Mouse (Mus musculus) MEL (cell line): Measurements from ENCODE around the gene 1110059E24Rik. TPM values are rescaled to one million over a fixed set of nuclear protein-coding genes. Genes with fewer than 3 reads are reported as not detected.

Source experiments
- DNase-seq: peaks from one replicate; pipeline ENCODE4 v3.0.0; 2011; ENCODE audit warnings: low read depth, low spot score
- H3K27ac ChIP-seq: 2 replicates; pipeline ENCODE4 v1.5.1; 2012; ENCODE audit warnings: low read depth, mild to moderate bottlenecking, control low read depth, low read length, moderate library complexity; ENCODE audit not compliant: control insufficient read depth
- H3K27me3 ChIP-seq, 2 experiments: fragments of 150-350 bp in 1 of 2; sonication (generic) in 1 of 2; 2 replicates each; pipeline ENCODE4 v1.6.1; 2012; ENCODE audit warnings: low read length in 2 of 2, mild to moderate bottlenecking in 2 of 2, improper control_type of control experiment in 1 of 2, moderate library complexity in 1 of 2; ENCODE audit not compliant: insufficient read depth in 2 of 2, control insufficient read depth in 1 of 2
- H3K36me3 ChIP-seq, 2 experiments: 2 replicates each; pipeline ENCODE4 v1.6.1; 2012 to 2014; ENCODE audit warnings: low read length in 2 of 2, improper control_type of control experiment in 1 of 2, inconsistent platforms in 1 of 2, mild to moderate bottlenecking in 1 of 2; ENCODE audit not compliant: insufficient read depth in 2 of 2, control insufficient read depth in 1 of 2
- H3K4me1 ChIP-seq, 2 experiments: fragments of 150-350 bp in 1 of 2; sonication (generic) in 1 of 2; 2 replicates each; pipeline ENCODE4 v1.6.1; 2012; ENCODE audit warnings: low read length in 2 of 2, improper control_type of control experiment in 1 of 2, mild to moderate bottlenecking in 1 of 2; ENCODE audit not compliant: insufficient read depth in 2 of 2, control insufficient read depth in 1 of 2
- H3K4me3 ChIP-seq, 2 experiments: fragments of 150-350 bp in 1 of 2; sonication (generic) in 1 of 2; 2 replicates each; pipeline ENCODE4 v1.5.1; 2012; ENCODE audit warnings: low read depth in 2 of 2, low read length in 2 of 2, mild to moderate bottlenecking in 2 of 2, moderate library complexity in 2 of 2, control low read depth in 1 of 2, improper control_type of control experiment in 1 of 2; ENCODE audit not compliant: control insufficient read depth in 1 of 2, insufficient read depth in 1 of 2
- H3K79me2 ChIP-seq: 2 replicates; pipeline ENCODE4 v1.6.1; 2012; ENCODE audit warnings: mild to moderate bottlenecking, low read length, moderate library complexity; ENCODE audit not compliant: control insufficient read depth, poor library complexity, insufficient read depth
- H3K9ac ChIP-seq: 2 replicates; pipeline ENCODE4 v1.6.1; 2012; ENCODE audit warnings: low read depth, mild to moderate bottlenecking, control low read depth, low read length, moderate library complexity; ENCODE audit not compliant: control insufficient read depth, poor library complexity, severe bottlenecking
- H3K9me3 ChIP-seq: fragments of 150-350 bp; sonication (generic); replicated peaks from 2 replicates; pipeline ENCODE4 v1.6.1; 2012; ENCODE audit warnings: mild to moderate bottlenecking, low read length, improper control_type of control experiment, moderate library complexity; ENCODE audit not compliant: insufficient read depth
- BHLHE40 ChIP-seq: IDR thresholded peaks from 2 replicates; pipeline ENCODE4 v1.6.1; 2012; ENCODE audit warnings: low read depth, mild to moderate bottlenecking, inconsistent platforms, low read length, improper control_type of control experiment, borderline replicate concordance
- CHD1 ChIP-seq: IDR thresholded peaks from 2 replicates; pipeline ENCODE4 v1.6.1; 2012; ENCODE audit warnings: low read depth, mild to moderate bottlenecking, inconsistent platforms, low read length, improper control_type of control experiment
- CHD2 ChIP-seq: IDR thresholded peaks from 2 replicates; pipeline ENCODE4 v1.6.1; 2011; ENCODE audit warnings: low read length, improper control_type of control experiment
- CTCF ChIP-seq, 3 experiments: IDR thresholded peaks in 2 of 3; conservative IDR thresholded peaks in 1 of 3; 2 replicates each; pipeline ENCODE4 v1.5.1; 2011 to 2012; ENCODE audit warnings: low read length in 3 of 3, low read depth in 2 of 3, mild to moderate bottlenecking in 2 of 3, improper control_type of control experiment in 1 of 3, inconsistent platforms in 1 of 3, mixed read lengths in 1 of 3, moderate library complexity in 1 of 3; ENCODE audit not compliant: control insufficient read depth in 1 of 3, insufficient read depth in 1 of 3, poor library complexity in 1 of 3, severe bottlenecking in 1 of 3
- ELF1 ChIP-seq: IDR thresholded peaks from 2 replicates; pipeline ENCODE4 v1.6.1; 2014; ENCODE audit warnings: low read depth, mild to moderate bottlenecking, inconsistent platforms, low read length, improper control_type of control experiment, moderate library complexity
- GATA1 ChIP-seq: IDR thresholded peaks from 2 replicates; pipeline ENCODE4 v1.6.1; 2011; ENCODE audit warnings: low read depth, low read length, improper control_type of control experiment
- HCFC1 ChIP-seq: IDR thresholded peaks from 2 replicates; pipeline ENCODE4 v1.6.1; 2012; ENCODE audit warnings: low read depth, mild to moderate bottlenecking, inconsistent platforms, low read length, improper control_type of control experiment, moderate library complexity
- JUND ChIP-seq: IDR thresholded peaks from 2 replicates; pipeline ENCODE4 v1.6.1; 2011; ENCODE audit warnings: low read depth, mild to moderate bottlenecking, improper control_type of control experiment, low read length
- MXI1 ChIP-seq: IDR thresholded peaks from 2 replicates; pipeline ENCODE4 v1.6.1; 2011; ENCODE audit warnings: mild to moderate bottlenecking, low read depth, low read length, improper control_type of control experiment
- NRF1 ChIP-seq: IDR thresholded peaks from 2 replicates; pipeline ENCODE4 v1.6.1; 2014; ENCODE audit warnings: low read depth, mild to moderate bottlenecking, inconsistent platforms, low read length, improper control_type of control experiment, moderate library complexity; ENCODE audit not compliant: poor library complexity, insufficient read depth, severe bottlenecking
- POLR2AphosphoS2 ChIP-seq: IDR thresholded peaks from 2 replicates; pipeline ENCODE4 v1.6.1; 2011; ENCODE audit warnings: low read length, improper control_type of control experiment
- RAD21 ChIP-seq: IDR thresholded peaks from 2 replicates; pipeline ENCODE4 v1.6.1; 2011; ENCODE audit warnings: mild to moderate bottlenecking, low read depth, low read length, improper control_type of control experiment
- RCOR1 ChIP-seq: IDR thresholded peaks from 2 replicates; pipeline ENCODE4 v1.6.1; 2012; ENCODE audit warnings: low read depth, mild to moderate bottlenecking, inconsistent platforms, low read length, improper control_type of control experiment
- SIN3A ChIP-seq: IDR thresholded peaks from 2 replicates; pipeline ENCODE4 v1.6.1; 2012; ENCODE audit warnings: low read length, improper control_type of control experiment, inconsistent platforms
- TCF12 ChIP-seq: IDR thresholded peaks from 2 replicates; pipeline ENCODE4 v1.6.1; 2014; ENCODE audit warnings: low read depth, mild to moderate bottlenecking, inconsistent platforms, low read length, improper control_type of control experiment, moderate library complexity
- USF1 ChIP-seq: IDR thresholded peaks from 2 replicates; pipeline ENCODE4 v1.6.1; 2014; ENCODE audit warnings: low read depth, mild to moderate bottlenecking, inconsistent platforms, low read length, improper control_type of control experiment, moderate library complexity
- ZKSCAN1 ChIP-seq: IDR thresholded peaks from 2 replicates; pipeline ENCODE4 v1.6.1; 2012; ENCODE audit warnings: low read depth, mild to moderate bottlenecking, inconsistent platforms, low read length, improper control_type of control experiment, moderate library complexity
- ZMIZ1 ChIP-seq: IDR thresholded peaks from 2 replicates; pipeline ENCODE4 v1.6.1; 2012; ENCODE audit warnings: low read depth, mild to moderate bottlenecking, inconsistent platforms, low read length, improper control_type of control experiment, moderate library complexity
- ZNF384 ChIP-seq: IDR thresholded peaks from 2 replicates; pipeline ENCODE4 v1.6.1; 2012; ENCODE audit warnings: low read depth, mild to moderate bottlenecking, inconsistent platforms, low read length, improper control_type of control experiment
- polyA plus RNA-seq, 2 experiments: library from polyadenylated mRNA; stranded (reverse) in 1 of 2; unstranded in 1 of 2; fragments of >175 nt in 1 of 2; fragments of >200 nt in 1 of 2; gene quantifications; 2 replicates each; pipeline versions ENCODE4 v1.2.1 to v1.2.4; 2012; ENCODE audit warnings: low replicate concordance in 2 of 2, low read depth in 1 of 2; ENCODE audit not compliant: insufficient read length in 2 of 2, insufficient read depth in 1 of 2, missing spikeins in 1 of 2
- total RNA-seq: library from RNA; depleted of rRNA; stranded (reverse); fragments of 300-350 nt; gene quantifications from 2 replicates; pipeline ENCODE4 v1.2.3, GENCODE M21; 2012

Gene 1110059E24Rik
- total and polyA plus RNA-seq, 3 experiments: 17.2 to 20.0 TPM; not detected in 1

GRCm38 (mm10) chr19:21645301-21645700, 7.5 kb downstream of the 1110059E24Rik start:
- Histone ChIP-seq H3K4me1 (peaks cover 2 to 26% of the 10 kb centered on the region in 2 experiments; a peak in 3 of 4 replicates), H3K27ac (no peak overlapping the region), H3K79me2 (peaks cover 10% of the 10 kb centered on the region), H3K4me3 (no peak overlapping the region), H3K9me3 (no peaks in the 10 kb centered on the region), H3K36me3 (peaks cover 0 to 14% of the 10 kb centered on the region in 2 experiments; a peak in 2 of 4 replicates)
- no peak for DNase-seq
- TF ChIP-seq TCF12 (no peak), JUND (no peak), ZMIZ1 (no peak), USF1 (no peak), GATA1 (no peak), HCFC1 (no peak), ZKSCAN1 (no peak), SIN3A (no peak), RAD21 (no peak), CTCF (IDR thresholded peaks at IDR 0.05 in 2 of 3, conservative IDR thresholded peaks at IDR 0.05 in 1 of 3; ENCODE audit: control insufficient read depth in 1 of 3, insufficient read depth in 1 of 3, low read depth in 2 of 3, low read length in 3 of 3, poor library complexity in 1 of 3, severe bottlenecking in 1 of 3) (no peak), ELF1 (no peak), POLR2AphosphoS2 (no peak), ZNF384 (no peak), BHLHE40 (no peak), RCOR1 (no peak), MXI1 (no peak), NRF1 (no peak), CHD2 (no peak), CHD1 (no peak)
- TF ChIP-seq, all 39 proteins: peak for 0
- H3K9ac ChIP-seq: no peak overlapping the region
- no peaks in the 10 kb centered on the region for H3K27me3 ChIP-seq

- Histone ChIP-seq H3K9me3 (no peaks in the 10 kb centered on the region), H3K27me3 (no peaks in the 10 kb centered on the region), H3K36me3 (peaks cover 0 to 14% of the 10 kb centered on the region in 2 experiments; a peak in 2 of 4 replicates), H3K79me2 (peaks cover 7% of the 10 kb centered on the region; the same call in 1 of the 2 replicates), H3K27ac (no peak overlapping the region), H3K4me1 (peaks cover 2 to 26% of the 10 kb centered on the region in 2 experiments; a peak in 3 of 4 replicates)
- no peak for TF ChIP-seq GATA1
- no peak for TF ChIP-seq CTCF (IDR thresholded peaks at IDR 0.05 in 2 of 3, conservative IDR thresholded peaks at IDR 0.05 in 1 of 3; ENCODE audit: control insufficient read depth in 1 of 3, insufficient read depth in 1 of 3, low read depth in 2 of 3, low read length in 3 of 3, poor library complexity in 1 of 3, severe bottlenecking in 1 of 3)
- TF ChIP-seq, all 39 proteins: peak for 0
- Histone ChIP-seq H3K4me3 (no peak overlapping the region), H3K9ac (no peak overlapping the region)
- no peak for DNase-seq
These were observed 8.8 kb downstream of the 1110059E24Rik start for GRCm38 (mm10) chr19:21643935-21644334.
